8 mouse cellular contexts compared by ENCODE assay signal in the genomic region with DNA sequence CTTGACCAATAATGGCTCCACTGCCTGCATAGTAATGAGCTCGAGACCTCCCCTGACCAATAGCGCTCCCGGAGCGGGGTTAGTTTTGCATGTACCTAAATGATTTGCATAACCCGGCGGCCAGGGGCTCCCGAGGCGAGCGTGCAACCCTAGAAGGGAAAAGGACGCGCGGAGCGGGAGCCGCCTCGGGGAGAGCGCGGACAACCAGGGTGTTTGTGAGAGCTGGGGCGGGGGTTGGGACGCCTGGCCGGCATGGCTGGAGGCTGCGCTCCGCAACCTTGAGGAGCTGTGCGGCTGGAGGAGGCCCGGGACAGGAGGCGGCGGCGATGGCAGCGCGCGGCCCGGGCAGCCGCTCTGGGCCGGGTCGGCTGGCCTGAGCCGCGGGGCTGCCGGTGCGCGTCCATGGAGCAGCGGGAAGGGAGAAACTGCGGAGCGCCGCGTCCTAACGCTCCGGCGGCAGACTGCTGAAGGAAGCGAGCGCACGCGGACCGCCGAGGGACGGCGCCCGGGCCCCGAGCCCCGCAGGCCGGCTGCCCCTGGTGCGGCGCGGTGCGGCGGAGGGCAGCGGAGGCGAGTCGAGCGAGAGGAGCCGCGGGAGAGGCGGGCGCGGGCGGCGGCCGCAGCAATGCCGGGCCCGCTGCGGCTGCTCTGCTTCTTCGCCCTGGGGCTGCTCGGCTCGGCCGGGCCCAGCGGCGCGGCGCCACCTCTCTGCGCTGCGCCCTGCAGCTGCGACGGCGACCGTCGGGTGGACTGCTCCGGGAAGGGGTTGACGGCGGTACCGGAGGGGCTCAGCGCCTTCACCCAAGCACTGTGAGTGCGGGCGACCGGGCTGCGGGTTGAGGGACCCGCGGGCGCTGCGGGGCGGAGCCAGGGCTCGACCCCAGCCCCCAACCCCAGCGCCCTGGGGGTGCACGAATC. TPM values are rescaled to one million over a fixed set of nuclear protein-coding genes. Genes with fewer than 3 reads are reported as not detected.
DNase-seq lines count a peak whose midpoint lies in the region; ATAC-seq lines count a peak whose summit lies in the region.

A gene (plus strand): TSS at position 152 of the 918 bp plus-strand sequence.

- no peaks in the 10 kb centered on the region for H3K27me3 ChIP-seq in hindbrain, embryonic 14.5 days (ENCODE audit: control insufficient read depth, insufficient read depth, low read length)

- peak within 1 kb of the TSS; percentile 92 for H3K4me2 ChIP-seq in hindbrain, embryonic 14.5 days (replicated peaks)

- H3K9ac ChIP-seq in hindbrain, embryonic 14.5 days = peak within 1 kb of the TSS; percentile 90

- peak within 1 kb of the TSS; percentile 94 for H3K4me3 ChIP-seq in hindbrain, embryonic 14.5 days (replicated peaks; ENCODE audit: low read length)

- H3K27ac ChIP-seq in hindbrain, embryonic 14.5 days = peak within 1 kb of the TSS; percentile 94

- peak; percentile 98 for ATAC-seq in hindbrain, embryonic 14.5 days (ENCODE audit: low FRiP score)

- H3K36me3 ChIP-seq in hindbrain, embryonic 14.5 days (replicated peaks; ENCODE audit: control insufficient read depth, insufficient read depth) = no peaks in the 10 kb centered on the region

- under 1% methylated on average over 96 of the region's 111 CpGs for WGBS in hindbrain, embryonic 14.5 days

- H3K9me3 ChIP-seq in hindbrain, embryonic 14.5 days (ENCODE audit: control insufficient read depth, low read length) = no peaks in the 10 kb centered on the region

- DNase-seq in R1 (ENCODE audit: low read depth, low spot score) = peak; percentile 100
- peak; percentile 95 to 96 for DNase-seq in cerebellum, postnatal 25 days
- peak; percentile 87 to 91 for DNase-seq in frontal cortex, postnatal 25 days (ENCODE audit: low spot score in 2 of 2)
- peak; percentile 91 for DNase-seq in hindbrain, embryonic 14.5 days (ENCODE audit: low spot score)
- DNase-seq in layer of hippocampus, postnatal 36 days = peak; percentile 93
- peak; percentile 97 for DNase-seq in lung, postnatal 36 days
- DNase-seq in retina, postnatal 7 days (ENCODE audit: low read depth, low spot score) = peak; percentile 93
- peak; percentile 99 for DNase-seq in urinary bladder, adult 2 months (ENCODE audit: low spot score)

- H3K4me1 ChIP-seq in hindbrain, embryonic 14.5 days (replicated peaks; ENCODE audit: control insufficient read depth, insufficient read depth, low read length) = peaks cover 32% of the 10 kb centered on the region

RNA-seq across cellular contexts. Expression of the gene that starts here (rescaled TPM):
- polyA plus RNA-seq in hindbrain, embryonic 14.5 days (2014; fragmentation: Nextera tagmentation; extraction: Ambion mirVana) = 13.1 and 13.6 TPM in 2 replicates
- 10 to 100 TPM; 32.7 to 34.3 TPM for total RNA-seq in layer of hippocampus, postnatal 36 days (2021)
- polyA plus RNA-seq in urinary bladder, adult 2 months (2012; rRNA removed) = 26.8 and 28.4 TPM in 2 replicates

Comparison
In these comparisons a context has a peak if more than half of its experiments do, and no peak if none do; other contexts are left out.
1. Peak in every context shown above with its lines: DNase-seq, ATAC-seq, H3K4me3 ChIP-seq and H3K27ac ChIP-seq.